Mouse (Mus musculus) ES-E14 (cell line): ENCODE measurements at regions not wholly inside any gene's neighbourhood (a gene's known extent, or its start where the extent isn't known, plus 50 kb on each side); places are given as distances from the start of the nearest gene placed in this dataset.

Source experiments
- CHD2 ChIP-seq: IDR thresholded peaks from 2 replicates; pipeline ENCODE4 v1.6.1; 2014; ENCODE audit warnings: mild to moderate bottlenecking, low read depth, low read length, inconsistent platforms
- HCFC1 ChIP-seq: IDR thresholded peaks from 2 replicates; pipeline ENCODE4 v1.6.1; 2012; ENCODE audit warnings: low read length, inconsistent platforms, borderline replicate concordance; ENCODE audit not compliant: insufficient read depth
- MAFK ChIP-seq: IDR thresholded peaks from 2 replicates; pipeline ENCODE4 v1.6.1; 2014; ENCODE audit warnings: mild to moderate bottlenecking, low read depth, low read length, inconsistent platforms; ENCODE audit not compliant: insufficient read depth
- ZC3H11A ChIP-seq: IDR thresholded peaks from 2 replicates; pipeline ENCODE4 v1.6.1; 2012; ENCODE audit warnings: low read depth, mild to moderate bottlenecking, inconsistent platforms, low read length, borderline replicate concordance
- ZNF384 ChIP-seq: IDR thresholded peaks from 2 replicates; pipeline ENCODE4 v1.6.1; 2012; ENCODE audit warnings: low read depth, low read length, inconsistent platforms

DNA sequence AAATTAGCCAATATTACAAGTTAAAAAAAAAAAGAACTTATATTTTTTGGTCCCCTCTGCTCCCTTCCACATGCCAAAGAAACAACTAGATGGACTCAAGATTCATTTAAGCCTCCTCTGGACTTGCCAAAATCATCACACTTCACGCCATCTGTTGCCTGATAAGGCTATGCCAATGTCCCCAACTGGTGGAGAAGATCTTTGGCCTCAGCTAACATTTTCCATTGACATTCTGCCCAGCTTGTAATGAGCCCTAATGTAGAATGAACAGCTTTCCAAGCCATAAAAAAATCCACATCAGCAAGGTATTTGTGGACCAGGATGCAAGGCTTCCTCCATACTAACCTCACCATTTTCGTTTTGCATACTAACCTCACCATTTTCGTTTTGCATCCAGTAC is 531.2 kb downstream of the Synb start:
- TF ChIP-seq ZC3H11A (no peak), ZNF384 (no peak), HCFC1 (no peak), MAFK (no peak), CHD2 (no peak)
